Mouse (Mus musculus) MEL (cell line): ENCODE data around the gene Ccdc85c. TPM values are rescaled to one million over a fixed set of nuclear protein-coding genes. Genes with fewer than 3 reads are reported as not detected.

ENCODE experiments used
- DNase-seq: peaks from one replicate; pipeline ENCODE4 v3.0.0; 2011; ENCODE audit warnings: low read depth, low spot score
- H3K27ac ChIP-seq: 2 replicates; pipeline ENCODE4 v1.5.1; 2012; ENCODE audit warnings: low read depth, mild to moderate bottlenecking, control low read depth, low read length, moderate library complexity; ENCODE audit not compliant: control insufficient read depth
- H3K27me3 ChIP-seq, 2 experiments: fragments of 150-350 bp in 1 of 2; sonication (generic) in 1 of 2; 2 replicates each; pipeline ENCODE4 v1.6.1; 2012; ENCODE audit warnings: low read length in 2 of 2, mild to moderate bottlenecking in 2 of 2, improper control_type of control experiment in 1 of 2, moderate library complexity in 1 of 2; ENCODE audit not compliant: insufficient read depth in 2 of 2, control insufficient read depth in 1 of 2
- H3K36me3 ChIP-seq, 2 experiments: 2 replicates each; pipeline ENCODE4 v1.6.1; 2012 to 2014; ENCODE audit warnings: low read length in 2 of 2, improper control_type of control experiment in 1 of 2, inconsistent platforms in 1 of 2, mild to moderate bottlenecking in 1 of 2; ENCODE audit not compliant: insufficient read depth in 2 of 2, control insufficient read depth in 1 of 2
- H3K4me1 ChIP-seq, 2 experiments: fragments of 150-350 bp in 1 of 2; sonication (generic) in 1 of 2; 2 replicates each; pipeline ENCODE4 v1.6.1; 2012; ENCODE audit warnings: low read length in 2 of 2, improper control_type of control experiment in 1 of 2, mild to moderate bottlenecking in 1 of 2; ENCODE audit not compliant: insufficient read depth in 2 of 2, control insufficient read depth in 1 of 2
- H3K4me3 ChIP-seq, 2 experiments: fragments of 150-350 bp in 1 of 2; sonication (generic) in 1 of 2; 2 replicates each; pipeline ENCODE4 v1.5.1; 2012; ENCODE audit warnings: low read depth in 2 of 2, low read length in 2 of 2, mild to moderate bottlenecking in 2 of 2, moderate library complexity in 2 of 2, control low read depth in 1 of 2, improper control_type of control experiment in 1 of 2; ENCODE audit not compliant: control insufficient read depth in 1 of 2, insufficient read depth in 1 of 2
- H3K79me2 ChIP-seq: 2 replicates; pipeline ENCODE4 v1.6.1; 2012; ENCODE audit warnings: mild to moderate bottlenecking, low read length, moderate library complexity; ENCODE audit not compliant: control insufficient read depth, poor library complexity, insufficient read depth
- H3K9ac ChIP-seq: 2 replicates; pipeline ENCODE4 v1.6.1; 2012; ENCODE audit warnings: low read depth, mild to moderate bottlenecking, control low read depth, low read length, moderate library complexity; ENCODE audit not compliant: control insufficient read depth, poor library complexity, severe bottlenecking
- H3K9me3 ChIP-seq: fragments of 150-350 bp; sonication (generic); replicated peaks from 2 replicates; pipeline ENCODE4 v1.6.1; 2012; ENCODE audit warnings: mild to moderate bottlenecking, low read length, improper control_type of control experiment, moderate library complexity; ENCODE audit not compliant: insufficient read depth
- BHLHE40 ChIP-seq: IDR thresholded peaks from 2 replicates; pipeline ENCODE4 v1.6.1; 2012; ENCODE audit warnings: low read depth, mild to moderate bottlenecking, inconsistent platforms, low read length, improper control_type of control experiment, borderline replicate concordance
- CHD1 ChIP-seq: IDR thresholded peaks from 2 replicates; pipeline ENCODE4 v1.6.1; 2012; ENCODE audit warnings: low read depth, mild to moderate bottlenecking, inconsistent platforms, low read length, improper control_type of control experiment
- ELF1 ChIP-seq: IDR thresholded peaks from 2 replicates; pipeline ENCODE4 v1.6.1; 2014; ENCODE audit warnings: low read depth, mild to moderate bottlenecking, inconsistent platforms, low read length, improper control_type of control experiment, moderate library complexity
- EP300 ChIP-seq, 2 experiments: IDR thresholded peaks; 2 replicates each; pipeline ENCODE4 v1.6.1; 2011; ENCODE audit warnings: improper control_type of control experiment in 2 of 2, low read length in 2 of 2, low read depth in 1 of 2, mild to moderate bottlenecking in 1 of 2
- ETS1 ChIP-seq: IDR thresholded peaks from 2 replicates; pipeline ENCODE4 v1.6.1; 2012; ENCODE audit warnings: low read depth, mild to moderate bottlenecking, inconsistent platforms, low read length, improper control_type of control experiment, moderate library complexity
- GABPA ChIP-seq: IDR thresholded peaks from 2 replicates; pipeline ENCODE4 v1.6.1; 2012; ENCODE audit warnings: low read depth, mild to moderate bottlenecking, inconsistent platforms, low read length, improper control_type of control experiment, moderate library complexity
- MAX ChIP-seq: IDR thresholded peaks from 2 replicates; pipeline ENCODE4 v1.6.1; 2011; ENCODE audit warnings: low read length, improper control_type of control experiment
- MAZ ChIP-seq: IDR thresholded peaks from 2 replicates; pipeline ENCODE4 v1.6.1; 2012; ENCODE audit warnings: low read depth, mild to moderate bottlenecking, inconsistent platforms, low read length, improper control_type of control experiment
- MYC ChIP-seq: IDR thresholded peaks from 2 replicates; pipeline ENCODE4 v1.6.1; 2011; ENCODE audit warnings: low read depth, mild to moderate bottlenecking, low read length, improper control_type of control experiment, moderate library complexity
- POLR2A ChIP-seq, 2 experiments: IDR thresholded peaks; 2 replicates each; pipeline ENCODE4 v1.6.1; 2011 to 2012; ENCODE audit warnings: low read length in 2 of 2, mild to moderate bottlenecking in 2 of 2, control low read depth in 1 of 2, improper control_type of control experiment in 1 of 2, low read depth in 1 of 2, moderate library complexity in 1 of 2; ENCODE audit not compliant: control insufficient read depth in 1 of 2, insufficient read depth in 1 of 2, poor library complexity in 1 of 2
- RAD21 ChIP-seq: IDR thresholded peaks from 2 replicates; pipeline ENCODE4 v1.6.1; 2011; ENCODE audit warnings: mild to moderate bottlenecking, low read depth, low read length, improper control_type of control experiment
- SIN3A ChIP-seq: IDR thresholded peaks from 2 replicates; pipeline ENCODE4 v1.6.1; 2012; ENCODE audit warnings: low read length, improper control_type of control experiment, inconsistent platforms
- TCF12 ChIP-seq: IDR thresholded peaks from 2 replicates; pipeline ENCODE4 v1.6.1; 2014; ENCODE audit warnings: low read depth, mild to moderate bottlenecking, inconsistent platforms, low read length, improper control_type of control experiment, moderate library complexity
- ZC3H11A ChIP-seq: IDR thresholded peaks from 2 replicates; pipeline ENCODE4 v1.6.1; 2012; ENCODE audit warnings: low read depth, mild to moderate bottlenecking, inconsistent platforms, low read length, improper control_type of control experiment
- ZMIZ1 ChIP-seq: IDR thresholded peaks from 2 replicates; pipeline ENCODE4 v1.6.1; 2012; ENCODE audit warnings: low read depth, mild to moderate bottlenecking, inconsistent platforms, low read length, improper control_type of control experiment, moderate library complexity
- polyA plus RNA-seq, 2 experiments: library from polyadenylated mRNA; stranded (reverse) in 1 of 2; unstranded in 1 of 2; fragments of >175 nt in 1 of 2; fragments of >200 nt in 1 of 2; gene quantifications; 2 replicates each; pipeline versions ENCODE4 v1.2.1 to v1.2.4; 2012; ENCODE audit warnings: low replicate concordance in 2 of 2, low read depth in 1 of 2; ENCODE audit not compliant: insufficient read length in 2 of 2, insufficient read depth in 1 of 2, missing spikeins in 1 of 2
- total RNA-seq: library from RNA; depleted of rRNA; stranded (reverse); fragments of 300-350 nt; gene quantifications from 2 replicates; pipeline ENCODE4 v1.2.3, GENCODE M21; 2012

The Ccdc85c gene
- total and polyA plus RNA-seq, 3 experiments = 19.8 to 24.8 TPM; not detected in 1

DNA sequence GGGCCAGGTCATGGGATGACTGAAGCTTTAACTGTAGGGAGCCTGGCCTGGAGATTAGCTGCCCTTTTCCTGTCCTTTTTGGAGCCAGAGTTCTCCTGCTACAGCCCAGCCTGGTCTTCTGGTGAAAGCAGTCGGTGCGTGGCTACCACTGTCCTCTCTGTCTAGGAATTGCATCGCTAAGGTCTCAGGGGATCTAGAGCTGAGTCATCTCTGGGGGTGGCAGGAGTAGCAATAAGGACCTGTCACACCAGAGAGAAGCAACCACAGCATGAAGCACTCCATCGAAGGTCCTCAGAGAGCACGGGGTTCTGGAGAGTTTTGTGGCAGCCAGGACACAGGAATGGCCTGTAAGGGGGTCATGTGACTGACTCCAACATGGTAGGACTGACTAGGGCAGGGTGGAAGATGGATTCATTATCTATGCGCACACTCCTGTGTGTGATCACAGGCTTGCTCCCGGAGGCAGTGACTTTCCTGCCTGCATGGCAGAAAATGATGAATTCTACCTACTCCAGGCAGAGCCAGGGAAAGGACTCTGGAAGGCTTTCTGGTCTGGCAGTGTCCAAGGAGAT lies 35.3 kb upstream of the Ccdc85c start:
- DNase-seq = no peak
- no peak overlapping the region for H3K27ac ChIP-seq

DNA sequence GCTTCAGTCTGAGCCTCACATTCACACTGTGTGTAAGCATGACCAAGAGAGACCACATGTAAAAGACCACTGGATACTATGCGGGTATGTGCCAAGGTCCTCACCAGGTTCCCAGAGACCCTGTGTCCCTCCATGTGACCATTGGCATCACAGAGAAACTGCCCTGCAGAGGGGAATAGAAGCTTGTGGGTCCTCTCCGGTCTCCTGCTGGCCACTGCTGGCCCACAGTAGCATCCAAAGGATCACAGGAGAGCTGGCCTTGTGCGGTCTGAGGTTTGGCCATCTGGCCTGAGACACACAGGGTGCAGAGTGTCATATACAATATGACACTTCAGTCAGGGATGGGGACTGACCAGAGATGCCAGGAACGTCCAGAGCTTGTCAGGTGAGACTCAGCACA lies 34.8 kb upstream of the Ccdc85c start:
- Histone ChIP-seq H3K27ac (no peak overlapping the region), H3K4me1 (no peaks in the 10 kb centered on the region), H3K4me3 (no peak overlapping the region), H3K27me3 (no peaks in the 10 kb centered on the region), H3K79me2 (no peaks in the 10 kb centered on the region), H3K36me3 (no peaks in the 10 kb centered on the region), H3K9ac (no peak overlapping the region), H3K9me3 (no peaks in the 10 kb centered on the region)
- no peak for DNase-seq
- no peak for TF ChIP-seq ELF1

More for the DNA sequence above, 35.3 kb upstream of the Ccdc85c start:
- H3K4me3 ChIP-seq = no peak overlapping the region
- no peaks in the 10 kb centered on the region for H3K27me3 ChIP-seq
- TF ChIP-seq POLR2A (IDR thresholded peaks at IDR 0.05; ENCODE audit: control insufficient read depth in 1 of 2, insufficient read depth in 1 of 2, low read depth in 1 of 2, low read length in 2 of 2, poor library complexity in 1 of 2) = no peak
- no peak for TF ChIP-seq EP300 (IDR thresholded peaks at IDR 0.05; ENCODE audit: low read depth in 1 of 2, low read length in 2 of 2)
- TF ChIP-seq SIN3A = no peak
- no peak for TF ChIP-seq ZMIZ1
- TF ChIP-seq ZC3H11A = no peak
- no peak for TF ChIP-seq MAX
- no peak for TF ChIP-seq MYC
- TF ChIP-seq RAD21 = no peak
- no peak for TF ChIP-seq MAZ
- TF ChIP-seq TCF12 = no peak
- TF ChIP-seq BHLHE40 = no peak
- TF ChIP-seq ETS1 = no peak
- no peak for TF ChIP-seq CHD1
- no peak for TF ChIP-seq GABPA
- no peak overlapping the region for H3K9ac ChIP-seq
- H3K36me3 ChIP-seq = no peaks in the 10 kb centered on the region
- H3K79me2 ChIP-seq = no peaks in the 10 kb centered on the region
- H3K4me1 ChIP-seq = no peaks in the 10 kb centered on the region
- H3K9me3 ChIP-seq = no peaks in the 10 kb centered on the region
